Mouse (Mus musculus): Measurements from ENCODE around the gene Slc7a7.

Gene Slc7a7

GRCm38 (mm10) chr14:54328548-54328947 lies 89.0 kb downstream of the Slc7a7 start:
- DNase-seq (ENCODE audit: low spot score in 2 of 2), result no peak

- DNase-seq (ENCODE audit: low spot score in 2 of 2), result no peak
Measured at GRCm38 (mm10) chr14:54324486-54324885, 93.1 kb downstream of the Slc7a7 start.

GRCm38 (mm10) chr14:54321556-54322376 lies 95.8 kb downstream of the Slc7a7 start:
- no peak for DNase-seq (ENCODE audit: low spot score in 2 of 2)

Data from heart, adult 9 months (tissue).